Mouse (Mus musculus) B cell, adult 67 days (primary cell): ENCODE measurements around the gene Tatdn3. TPM values are rescaled to one million over a fixed set of nuclear protein-coding genes. Genes with fewer than 3 reads are reported as not detected.

ENCODE experiments used
- total RNA-seq, 2 experiments: library from RNA; stranded (reverse); gene quantifications; 4 replicates each; pipeline ENCODE4 v1.2.4; 2023

Tatdn3 gene
- 10 to 100 TPM; 10.1 to 19.4 TPM for total RNA-seq

GRCm38 (mm10) chr1:191062781-191063485 lies at the start of gene Tatdn3, which contains the start of gene Nsl1:
Gene Tatdn3, minus strand, starts transcription at chr1:191062932.
Gene Nsl1, plus strand, starts transcription at chr1:191063012.

GRCm38 (mm10) chr1:191097802-191098747 lies 35.3 kb upstream of the Tatdn3 start, which contains the start of gene Batf3:
Gene Batf3, plus strand, starts transcription at chr1:191097847.

GRCm38 (mm10) chr1:191036554-191037334 lies 26.0 kb downstream of the Tatdn3 start, which contains the start of gene Spata45:
Gene Spata45, plus strand, starts transcription at chr1:191036639.

GRCm38 (mm10) chr1:191026021-191026713 lies 36.6 kb downstream of the Tatdn3 start, which contains the start of gene Flvcr1:
Gene Flvcr1, minus strand, starts transcription at chr1:191026158.

Other genes starting within 250 kb of the Tatdn3 start
- gene Rps6kc1, start 151.2 kb downstream of the Tatdn3 start, total RNA-seq: 10 to 100 TPM; 10.2 to 13.6 TPM
- gene Angel2, start 137.8 kb downstream of the Tatdn3 start, total RNA-seq: 10 to 100 TPM; 80.8 to 93.1 TPM
- under 1 TPM; 0.68 to 0.84 TPM for gene Vash2, start 83.6 kb downstream of the Tatdn3 start, total RNA-seq
- 10 to 100 TPM; 17.8 to 18.6 TPM for gene Flvcr1, start 36.8 kb downstream of the Tatdn3 start, total RNA-seq
- gene Spata45, start 26.3 kb downstream of the Tatdn3 start, total RNA-seq: not detected
- 1 to 10 TPM; 2.2 to 2.4 TPM for gene Nsl1, start 80 bp upstream of the Tatdn3 start, total RNA-seq
- 1 to 10 TPM in 1 of 2 experiments, not detected in 1; 1.5 TPM for gene Batf3, start 34.9 kb upstream of the Tatdn3 start, total RNA-seq
- not detected for gene Fam71a, start 101.9 kb upstream of the Tatdn3 start, total RNA-seq
- gene Atf3, start 155.1 kb upstream of the Tatdn3 start, total RNA-seq: 10 to 100 TPM; 19.4 to 47.7 TPM